Mouse (Mus musculus) liver (tissue): ENCODE results near the gene Kcnt2.

Experiments
- DNase-seq: peaks from one replicate; pipeline ENCODE4 v3.0.0-alpha.2; 2020; ENCODE audit warnings: mixed read lengths

Gene Kcnt2

DNA sequence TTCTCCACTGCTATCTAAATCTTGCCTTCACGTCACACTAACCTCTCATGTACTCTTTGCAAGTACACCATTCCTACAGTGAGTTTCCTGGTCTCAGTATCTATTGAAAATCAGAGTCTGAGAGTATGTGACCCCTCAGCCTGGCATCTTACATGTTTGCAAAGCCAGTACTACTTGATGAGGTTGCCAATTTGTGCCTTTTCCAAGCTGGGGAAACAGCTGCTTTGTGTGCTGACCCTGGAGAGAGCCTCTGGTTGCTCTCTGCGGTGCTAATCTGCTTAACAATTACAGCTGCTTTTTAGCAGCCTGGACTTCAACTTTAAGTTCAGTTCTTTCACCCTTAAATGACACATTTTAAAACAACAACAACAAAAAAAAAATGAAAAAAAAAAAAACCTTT lies 133.6 kb downstream of the Kcnt2 start:
- no peak for DNase-seq

DNA sequence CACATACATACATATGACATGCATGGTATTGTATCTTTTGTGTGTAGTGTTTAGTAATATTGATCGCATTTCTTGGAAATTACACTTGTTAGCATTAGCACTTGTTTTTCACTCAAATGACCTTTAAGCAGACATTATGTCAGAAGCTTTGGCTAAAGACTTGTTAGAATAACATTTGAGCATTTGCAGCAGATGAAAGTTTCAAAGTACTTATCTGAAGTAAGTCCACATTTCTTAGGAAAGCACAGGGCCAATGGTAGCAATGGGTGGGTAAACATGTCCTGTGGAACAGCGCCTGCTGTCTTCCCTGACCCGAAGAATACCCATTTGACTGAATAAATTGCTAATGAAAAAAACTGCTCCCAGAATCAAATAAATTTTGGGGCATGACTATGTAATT lies 135.1 kb downstream of the Kcnt2 start:
- DNase-seq: no peak

DNA sequence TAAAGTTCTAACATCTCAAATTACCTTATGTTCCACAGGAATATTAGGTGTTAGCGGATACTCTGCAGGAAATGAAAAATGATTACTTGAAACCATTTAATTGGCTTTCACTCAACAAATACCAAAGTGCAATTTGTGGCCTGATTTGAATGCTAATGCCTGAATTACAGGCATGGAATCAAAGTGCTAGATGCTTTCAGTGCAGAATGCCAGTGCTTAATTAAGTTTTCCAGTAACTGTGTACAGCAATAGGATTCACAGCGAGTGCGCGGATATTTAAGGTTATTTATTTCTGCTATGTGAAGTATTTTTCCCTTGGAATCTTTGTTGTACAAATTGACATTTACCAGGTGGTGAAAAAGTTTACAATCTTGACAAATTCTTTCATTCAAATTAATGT lies 144.3 kb downstream of the Kcnt2 start:
- no peak for DNase-seq

DNA sequence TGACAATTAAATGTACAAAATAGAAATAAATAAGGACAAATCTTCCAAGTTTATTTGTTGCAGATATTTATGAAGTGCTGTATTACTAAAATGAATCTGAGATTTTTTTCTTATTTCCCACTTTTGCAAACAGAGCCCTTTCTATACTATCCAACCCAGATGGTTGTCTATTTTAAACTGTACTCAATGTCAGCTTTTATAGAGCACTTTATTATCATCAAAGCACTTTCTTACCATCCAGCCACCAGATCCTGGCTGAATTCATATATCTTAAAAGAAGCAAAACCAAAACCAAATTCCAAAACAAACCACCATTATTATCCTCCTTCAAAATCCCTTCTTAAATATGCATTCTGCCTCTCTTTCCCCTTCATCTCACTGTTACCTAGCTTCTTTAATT lies 151.8 kb downstream of the Kcnt2 start:
- no peak for DNase-seq

DNA sequence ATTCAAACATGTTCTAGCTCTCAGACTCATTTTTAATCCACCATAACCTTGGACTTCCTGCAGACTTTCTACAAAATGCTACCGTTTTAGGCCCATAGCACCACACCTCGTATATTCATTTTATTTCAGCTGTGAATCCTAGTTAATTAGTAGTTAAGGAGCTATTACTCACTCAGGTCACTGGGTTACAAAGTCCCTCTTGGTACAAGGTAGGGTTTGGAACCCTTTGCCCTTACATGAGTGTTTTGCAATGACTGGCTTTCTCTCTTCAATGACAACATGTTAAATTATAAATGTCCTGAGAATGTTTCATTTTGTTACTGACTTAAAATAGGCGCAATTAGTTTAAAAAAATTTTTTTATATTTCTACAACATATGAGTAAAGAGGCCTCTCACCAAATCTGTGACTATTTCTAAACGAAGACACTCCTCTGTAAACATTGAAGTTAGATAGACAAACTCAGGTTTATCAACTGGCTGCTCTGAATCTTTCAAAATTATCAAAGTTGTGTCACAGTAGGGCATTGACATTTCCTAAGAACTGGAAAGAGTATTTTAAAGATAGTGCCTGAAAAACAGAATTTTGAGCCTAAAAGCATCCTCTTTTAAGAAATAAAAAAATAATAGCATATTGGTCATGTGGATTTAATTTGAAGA lies 160.8 kb downstream of the Kcnt2 start:
- no peak for DNase-seq

DNA sequence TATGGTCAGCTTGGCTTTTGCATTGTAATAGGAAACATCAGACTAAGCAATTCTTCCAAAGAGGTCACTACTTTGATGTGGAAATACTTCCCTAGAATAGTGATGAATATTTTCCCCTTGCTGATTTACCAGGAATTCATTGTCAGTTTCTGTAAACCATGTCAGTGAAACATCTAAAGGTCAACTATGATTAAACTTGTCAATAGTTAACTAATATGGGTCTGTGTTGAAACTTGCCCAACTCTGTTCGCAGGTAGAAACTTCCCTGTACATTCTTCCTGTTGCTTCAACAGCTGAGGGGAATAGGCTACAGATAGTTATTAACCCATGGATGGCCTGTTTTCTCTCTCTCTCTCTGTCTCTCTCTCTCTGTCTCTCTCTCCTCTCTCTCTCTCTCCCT lies 169.8 kb downstream of the Kcnt2 start:
- DNase-seq: no peak

DNA sequence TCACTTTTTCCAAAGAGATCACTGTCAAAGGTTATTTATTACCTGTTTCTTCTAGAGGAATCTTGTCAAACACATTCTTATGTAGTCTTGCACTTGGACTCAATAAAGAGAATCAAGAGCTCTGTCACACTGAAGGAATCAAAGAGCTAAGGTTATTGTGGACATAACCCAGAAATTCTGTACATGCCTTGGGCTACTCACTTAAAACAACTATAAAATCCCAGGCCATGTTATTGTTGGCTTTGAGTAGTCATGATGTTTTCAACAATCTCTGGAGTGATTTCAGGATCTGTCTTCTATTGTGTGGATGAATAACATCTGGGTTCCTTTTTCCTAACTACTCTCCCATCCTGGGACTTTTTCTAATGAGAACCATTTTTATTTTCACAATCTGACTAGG lies 177.0 kb downstream of the Kcnt2 start:
- DNase-seq: no peak

DNA sequence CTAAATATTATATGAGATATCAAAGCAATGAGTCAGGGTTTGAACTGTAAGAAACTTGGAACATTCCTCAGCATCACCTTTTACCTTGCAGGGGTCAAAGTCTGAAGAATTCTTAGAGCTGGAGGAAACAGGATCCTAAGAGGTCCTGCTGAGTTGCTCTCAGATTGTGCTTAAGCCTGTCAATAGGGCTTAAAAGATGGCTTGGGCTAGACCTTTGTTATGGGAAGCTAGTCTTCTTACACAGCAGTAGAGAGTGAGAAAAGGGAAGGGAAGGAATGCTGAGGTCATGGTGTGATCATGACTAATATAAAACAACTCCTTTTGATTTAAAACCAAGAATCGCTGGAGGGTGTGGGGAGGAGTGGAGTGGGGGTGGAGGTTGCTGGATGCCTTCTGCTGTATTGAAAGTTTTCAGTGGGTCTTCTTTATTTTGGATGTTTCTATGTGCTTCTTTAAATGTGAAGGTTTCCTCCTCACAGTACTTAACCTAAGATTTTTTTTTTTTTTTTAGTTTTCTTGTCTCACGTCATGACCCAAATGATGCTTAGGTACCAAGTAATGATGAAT lies 183.4 kb downstream of the Kcnt2 start:
- DNase-seq: no peak

DNA sequence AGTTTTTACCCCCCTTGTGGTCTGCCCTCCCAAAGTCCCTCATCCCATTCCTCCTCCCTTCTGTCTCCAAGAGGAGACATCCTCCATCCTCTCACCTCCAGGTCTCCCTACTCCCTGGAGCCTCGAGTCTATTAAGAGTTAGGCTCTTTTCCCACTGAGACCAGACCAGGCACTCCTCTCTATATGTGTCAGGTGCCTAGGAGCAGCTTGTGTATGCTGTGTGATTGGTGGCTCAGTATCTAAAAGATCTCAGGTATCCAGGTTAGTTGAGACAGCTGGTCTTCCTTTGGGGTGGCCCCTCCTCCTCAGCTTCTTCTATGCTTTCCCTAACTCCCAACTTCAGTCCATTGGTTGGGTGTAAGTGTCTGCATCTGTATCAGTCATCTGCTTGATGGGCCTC lies 186.1 kb downstream of the Kcnt2 start:
- DNase-seq: no peak

DNA sequence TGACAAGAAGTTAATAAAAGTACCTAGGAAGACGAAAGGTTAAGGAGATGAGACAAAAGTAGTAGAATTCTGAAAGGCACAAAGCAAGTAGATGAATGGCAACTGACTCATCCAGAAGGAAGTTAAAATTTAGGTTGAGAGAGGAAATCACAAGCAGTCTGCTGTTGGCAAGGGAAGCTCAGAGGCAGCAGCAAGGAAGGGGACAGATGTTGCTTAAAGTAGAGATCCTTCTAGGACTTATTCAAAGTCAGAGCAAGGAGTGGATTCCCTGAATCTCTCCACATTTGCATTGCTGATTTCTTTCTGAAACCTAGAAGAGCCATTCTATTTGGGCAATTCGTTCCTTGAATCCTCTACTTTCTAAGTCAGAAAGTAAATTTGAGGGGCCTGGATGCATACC lies 188.8 kb downstream of the Kcnt2 start:
- no peak for DNase-seq

DNA sequence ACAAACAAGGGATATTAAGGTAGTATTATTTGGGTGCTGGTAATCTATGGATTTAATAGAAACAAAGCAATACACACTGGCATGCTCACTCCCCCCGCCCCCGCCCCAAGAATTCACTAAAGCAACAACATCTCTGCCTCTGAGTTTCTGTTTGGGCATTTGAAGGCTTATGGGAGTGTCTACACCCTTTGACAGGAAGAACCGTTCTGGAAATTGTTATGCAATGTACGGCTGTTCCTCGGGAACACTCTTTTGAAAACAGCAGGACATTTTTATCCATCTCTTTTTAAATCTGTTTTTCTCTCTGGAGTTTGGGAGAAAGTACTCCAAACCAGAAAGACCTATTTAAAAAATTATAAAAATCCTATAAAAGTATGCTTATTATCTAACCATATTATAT lies 192.2 kb downstream of the Kcnt2 start:
- no peak for DNase-seq

DNA sequence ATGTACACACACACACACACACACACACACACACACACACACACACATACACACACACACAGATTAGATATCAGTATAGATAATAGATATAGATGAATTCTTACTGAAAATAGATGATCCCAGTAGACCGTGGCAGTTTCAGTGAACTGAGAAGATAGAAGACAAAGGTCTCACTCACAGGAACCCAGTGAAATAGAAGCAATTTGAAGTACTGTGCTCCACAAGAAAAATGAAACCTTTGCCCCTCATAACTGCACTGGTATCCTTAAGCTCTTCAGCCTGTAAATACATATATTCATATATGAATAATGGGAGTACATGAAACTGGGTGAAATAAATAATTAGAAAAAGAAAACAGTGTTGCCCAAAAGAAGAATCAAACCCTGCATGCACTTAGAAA lies 197.9 kb downstream of the Kcnt2 start:
- no peak for DNase-seq

DNA sequence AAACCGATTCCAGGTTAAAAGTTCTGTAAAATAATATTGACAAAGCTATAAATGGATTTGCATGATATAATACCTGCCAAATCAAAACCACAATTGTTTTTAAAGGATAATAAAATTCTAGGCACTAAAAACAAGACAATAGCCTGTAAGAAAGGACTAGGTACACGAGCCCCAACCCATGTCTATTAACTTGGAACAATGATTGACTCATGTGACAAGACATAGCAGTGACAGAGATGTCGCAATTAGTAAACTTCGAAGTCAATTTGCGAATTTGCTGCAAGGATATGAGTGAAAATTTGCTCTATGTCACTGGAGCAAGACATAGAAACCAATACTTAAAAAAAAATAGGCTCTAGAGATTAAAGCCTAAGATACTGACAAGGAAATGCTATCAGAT lies 198.4 kb downstream of the Kcnt2 start:
- DNase-seq: no peak

DNA sequence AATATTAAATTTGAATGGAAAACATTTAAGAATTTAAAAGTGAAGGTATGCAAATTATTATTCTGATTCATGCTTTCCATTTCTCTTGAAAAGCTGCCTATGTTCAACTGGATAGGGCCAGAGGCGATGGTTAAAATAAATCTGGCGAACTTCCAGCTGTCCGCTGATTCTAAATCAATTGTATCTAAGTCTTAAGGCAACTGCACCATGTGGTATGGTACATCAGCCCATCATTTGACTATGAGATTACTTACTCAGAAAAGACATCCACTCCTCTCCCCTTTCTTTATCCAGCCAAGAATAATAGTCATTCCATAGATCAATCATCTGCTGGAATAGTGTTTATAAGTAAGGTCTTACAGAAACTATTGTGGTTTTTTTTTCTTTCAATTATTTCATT lies 205.5 kb downstream of the Kcnt2 start:
- DNase-seq: no peak

DNA sequence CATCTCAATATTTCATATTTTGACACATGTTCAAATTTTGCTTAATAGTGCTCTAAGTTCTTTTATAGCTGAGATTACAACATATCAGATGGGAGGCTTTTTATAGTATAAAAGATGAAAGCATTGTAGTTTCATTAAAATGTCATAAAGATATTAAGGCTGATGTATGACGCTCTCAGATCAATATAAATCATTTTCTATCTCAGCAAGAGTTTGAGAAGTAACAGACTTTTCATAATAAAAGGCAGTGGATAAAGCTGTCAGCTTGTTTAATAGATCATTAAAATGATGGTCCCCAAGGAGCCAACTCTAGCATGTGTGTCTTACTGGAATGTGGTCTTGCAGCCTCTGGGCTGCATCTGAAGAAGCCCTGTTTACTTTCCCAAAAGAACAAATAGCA lies 206.0 kb downstream of the Kcnt2 start:
- DNase-seq: no peak

DNA sequence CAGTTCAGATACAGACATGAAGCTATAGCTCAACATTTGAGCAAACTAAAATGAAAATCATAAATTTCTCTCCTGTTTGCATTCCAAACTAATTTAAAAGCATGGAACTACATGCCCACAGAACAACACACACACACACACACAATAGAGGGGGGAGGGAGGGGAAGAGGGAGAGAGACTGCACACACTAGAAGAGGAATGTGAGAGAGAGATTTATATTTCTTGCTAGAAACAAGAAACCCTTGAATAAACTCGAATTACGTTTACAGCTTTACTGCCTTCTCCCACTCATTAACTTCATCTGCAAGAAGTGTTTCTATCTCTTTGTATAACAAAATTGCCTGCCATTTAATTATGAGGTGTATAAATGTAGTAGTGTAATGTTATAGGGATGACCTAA lies 209.9 kb downstream of the Kcnt2 start:
- no peak for DNase-seq

DNA sequence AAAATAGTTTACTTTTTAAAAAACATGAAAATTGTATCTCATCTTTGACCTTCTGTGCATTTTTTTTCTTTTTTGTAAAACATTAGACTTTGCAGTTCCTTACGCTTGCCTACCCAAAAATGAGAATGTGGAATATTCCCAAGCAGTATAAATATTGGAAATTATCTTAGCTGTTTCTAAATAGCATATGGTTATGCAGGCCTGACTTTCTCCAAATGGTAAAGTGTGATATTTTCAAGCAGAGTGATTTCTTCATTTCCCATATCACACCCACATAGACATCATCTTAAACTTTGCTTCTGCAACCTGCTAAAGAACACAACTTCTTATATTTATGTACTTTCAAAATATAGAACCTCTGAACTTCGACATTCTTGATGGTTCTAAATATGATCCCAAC lies 210.9 kb downstream of the Kcnt2 start:
- no peak for DNase-seq

DNA sequence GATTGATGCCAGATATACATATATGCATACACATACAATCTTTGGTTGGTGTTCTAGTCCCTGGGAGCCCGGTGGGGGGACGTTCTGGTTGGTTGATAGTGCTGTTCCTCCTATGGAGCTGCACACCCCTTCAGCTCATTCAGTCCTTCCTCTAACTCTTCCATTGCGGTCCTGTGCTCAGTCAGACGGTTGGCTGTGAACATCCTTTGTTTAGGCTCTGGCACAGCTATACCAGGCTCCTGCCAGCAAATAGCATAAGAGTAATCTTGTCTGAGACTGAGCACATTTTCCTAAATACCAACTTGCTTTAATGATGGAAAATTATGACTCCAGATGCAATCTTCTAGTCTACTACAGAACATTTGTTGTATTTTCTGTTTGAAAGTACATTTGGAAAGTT lies 222.4 kb downstream of the Kcnt2 start:
- no peak for DNase-seq

DNA sequence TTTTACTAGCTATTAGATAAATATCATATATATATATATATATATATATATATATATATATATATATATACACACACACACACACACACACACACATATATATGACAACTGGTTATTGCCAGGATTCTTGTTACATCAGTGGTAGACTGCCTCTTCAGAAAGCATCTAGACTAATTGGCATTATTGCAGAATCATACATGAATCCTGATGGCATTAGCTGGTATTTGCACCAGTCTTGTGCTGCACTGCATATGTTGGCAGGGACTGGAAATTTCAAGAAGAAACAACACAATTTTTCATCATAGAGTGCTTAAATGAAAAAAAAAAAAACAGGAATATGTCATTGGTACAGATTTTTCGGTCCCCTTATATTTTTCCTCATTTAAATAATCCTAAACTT lies 223.6 kb downstream of the Kcnt2 start:
- no peak for DNase-seq

DNA sequence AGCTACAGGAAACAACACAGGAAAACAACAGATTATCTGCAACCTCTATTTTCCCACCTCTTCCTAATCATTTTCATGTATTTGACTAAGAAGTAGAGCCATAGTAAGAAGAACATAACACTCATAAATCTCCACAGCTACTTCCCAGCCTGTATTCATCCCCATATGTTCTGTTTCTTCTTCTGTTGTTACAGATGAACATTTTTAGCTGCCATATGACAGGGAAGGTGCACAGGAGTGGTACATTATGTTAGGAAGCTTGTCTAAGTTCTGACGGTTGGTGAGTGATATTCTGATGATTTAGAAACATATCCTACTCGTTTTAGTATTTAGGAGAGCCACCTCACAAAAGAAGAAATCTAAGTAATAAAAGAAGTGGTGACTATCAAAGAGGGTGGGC lies 231.0 kb downstream of the Kcnt2 start:
- DNase-seq: no peak

DNA sequence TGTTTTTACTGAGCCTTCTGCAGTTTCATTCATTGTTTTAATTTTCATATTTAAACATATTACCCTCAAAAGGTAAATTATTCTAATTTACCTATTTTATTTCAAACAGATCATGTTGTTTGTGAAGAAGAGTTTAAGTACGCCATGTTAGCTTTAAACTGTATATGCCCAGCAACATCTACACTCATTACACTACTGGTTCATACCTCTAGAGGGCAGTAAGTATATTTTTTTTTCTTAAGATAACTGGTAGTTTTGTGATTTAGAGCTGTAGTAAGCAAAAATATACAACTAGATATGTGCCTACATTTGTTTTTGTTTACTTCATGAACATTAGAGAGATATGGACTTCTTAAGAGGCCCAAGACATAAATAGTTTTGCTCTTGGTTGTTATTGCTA lies 238.1 kb downstream of the Kcnt2 start:
- no peak for DNase-seq

DNA sequence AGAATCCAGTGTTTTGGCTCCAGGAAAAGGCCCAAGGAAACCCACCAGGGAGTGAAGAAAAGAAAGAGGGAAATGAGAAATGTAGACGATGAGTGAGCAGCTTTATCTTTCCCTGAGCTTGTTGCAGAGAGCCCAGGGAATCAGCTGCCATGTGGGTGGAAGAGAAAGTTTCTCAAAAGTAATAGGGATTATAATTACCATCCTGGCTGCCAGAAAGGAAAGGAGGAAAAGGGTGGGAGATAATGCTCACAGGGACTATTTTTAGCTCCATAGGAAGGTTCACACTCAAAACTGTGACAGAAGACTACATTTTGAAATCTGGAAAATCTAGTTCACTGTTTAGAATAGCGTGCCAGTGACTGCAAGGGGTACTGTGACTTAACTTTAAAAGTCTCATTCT lies 243.9 kb downstream of the Kcnt2 start:
- DNase-seq: no peak

DNA sequence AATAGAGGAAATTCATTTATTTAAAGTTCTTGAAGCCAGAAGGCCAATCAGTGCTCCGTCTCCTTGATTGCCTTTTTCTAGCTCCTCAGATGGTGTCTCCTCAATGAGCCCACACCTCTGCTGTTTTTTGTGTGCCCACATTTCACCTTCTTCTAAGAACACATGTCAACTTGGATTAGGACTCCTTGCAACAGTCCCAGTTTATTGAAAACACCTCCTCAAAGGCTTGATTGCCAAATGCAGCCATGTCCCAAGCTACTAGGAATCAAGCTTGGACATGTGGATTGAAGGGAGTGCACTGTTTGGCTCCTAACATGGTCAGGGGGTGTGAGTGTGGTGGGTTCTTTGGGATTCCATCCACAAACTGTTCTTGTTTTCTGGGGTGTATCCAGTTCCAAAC lies 245.4 kb downstream of the Kcnt2 start:
- no peak for DNase-seq

DNA sequence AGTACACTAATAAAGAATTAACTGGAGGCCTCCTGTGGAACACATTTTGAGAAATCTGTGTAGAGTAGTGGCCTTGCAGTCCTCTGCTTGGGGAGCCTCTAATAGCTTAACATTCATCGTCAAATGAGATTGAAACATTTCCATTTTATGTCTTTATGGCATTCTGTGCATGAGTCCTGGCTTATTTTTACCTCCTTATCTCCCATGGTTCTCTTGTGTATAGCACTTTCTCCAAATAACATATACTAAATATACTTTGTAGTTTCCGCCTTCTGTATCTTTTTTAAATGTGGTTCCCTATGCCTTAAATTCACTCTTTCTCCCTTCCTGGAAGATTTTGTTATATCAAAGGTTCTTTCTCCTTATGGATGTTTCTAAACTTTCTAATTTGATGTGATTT lies 246.3 kb downstream of the Kcnt2 start:
- no peak for DNase-seq

DNA sequence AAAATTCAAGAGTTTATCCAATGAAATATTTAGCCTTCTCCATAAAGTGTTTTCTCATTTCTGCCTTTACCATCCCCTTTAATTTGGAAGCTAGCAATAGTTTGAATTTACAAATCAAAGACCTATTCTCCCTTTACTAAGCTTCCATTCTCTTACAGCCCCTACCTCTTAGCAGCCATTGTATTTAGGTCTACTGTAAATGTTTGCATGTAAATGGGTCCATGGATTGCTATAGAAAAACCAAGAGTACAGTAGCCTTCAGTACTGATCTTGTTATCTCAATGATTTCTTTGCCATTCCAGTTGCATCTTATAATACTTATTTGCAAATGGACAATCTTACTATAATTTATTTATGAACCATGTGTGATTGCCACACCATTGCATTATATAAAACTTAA lies 267.5 kb downstream of the Kcnt2 start:
- DNase-seq: no peak
